ENCODE assay signal across 10 mouse cellular contexts in the genomic region with DNA sequence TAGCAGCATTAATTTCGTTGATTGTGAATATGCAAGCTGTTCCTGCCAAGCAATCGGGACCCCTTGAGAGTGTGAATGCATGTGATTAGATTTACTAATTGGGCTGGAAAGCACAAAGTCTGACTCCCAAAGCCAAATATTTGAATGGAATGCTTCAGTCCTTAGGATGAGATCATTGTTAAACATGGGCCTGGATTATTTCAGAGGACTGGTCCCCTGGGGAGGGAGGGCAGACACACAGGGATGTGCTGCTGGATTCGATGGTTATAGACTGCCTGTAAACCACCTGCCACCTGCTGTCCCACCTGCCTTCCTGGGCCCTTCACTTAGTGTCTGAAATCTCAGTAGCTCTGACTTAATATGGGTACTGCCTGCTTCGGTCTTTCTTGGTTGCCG.
A peak's percentile ranks its signal among the peaks of the same experiment; 100 is the strongest.
DNase-seq lines count a peak whose midpoint lies in the region; ATAC-seq lines count a peak whose summit lies in the region.
"Had no signal": no experiment of that assay in that cellular context is flagged by ENCODE, and none has a peak within 500 bp of the region (broad histone marks: within the 10 kb centered on the region; RNA-seq: fewer than 3 reads in every experiment).

No protein-coding gene starts in this region.

- peak; percentile 82 for ATAC-seq in hindbrain, embryonic 15.5 days (ENCODE audit: low FRiP score, low read depth)
- no peak for ATAC-seq in megakaryocyte-erythroid progenitor cell, adult 5-6 weeks (replicated peaks; ENCODE audit: low FRiP score, low TSS enrichment, poor library complexity, severe bottlenecking)
- ATAC-seq: intestine, postnatal 0 days had no signal

- peak; percentile 9 for DNase-seq in gastrocnemius, adult 18-20 months (ENCODE audit: low spot score)
- no peak for DNase-seq in gastrocnemius, adult 8-10 months (ENCODE audit: low spot score in 2 of 2)
- DNase-seq in right cerebral cortex, postnatal 10 days (ENCODE audit: low spot score in 2 of 2), result peak; percentile 29 to 46
- DNase-seq in right cerebral cortex, postnatal 14 days, result no peak
- no peak for DNase-seq in adrenal gland, postnatal 10 days
- no peak for DNase-seq in frontal cortex, postnatal 36 days (ENCODE audit: low spot score in 2 of 2)
- DNase-seq: B cell, adult 2 months had no signal

- H3K9ac ChIP-seq in hindbrain, embryonic 15.5 days, result no peak overlapping the region

- peaks cover 17% of the 10 kb centered on the region for H3K4me1 ChIP-seq in hindbrain, embryonic 15.5 days (replicated peaks)

- no peaks in the 10 kb centered on the region for H3K9me3 ChIP-seq in hindbrain, embryonic 15.5 days

- no peaks in the 10 kb centered on the region for H3K27me3 ChIP-seq in hindbrain, embryonic 15.5 days

- no peak overlapping the region for H3K4me3 ChIP-seq in hindbrain, embryonic 15.5 days

- H3K27ac ChIP-seq in hindbrain, embryonic 15.5 days (replicated peaks), result peak overlapping the region; percentile 35; the same call in 1 of the 2 replicates

- H3K36me3 ChIP-seq in hindbrain, embryonic 15.5 days, result no peaks in the 10 kb centered on the region

- WGBS in hindbrain, embryonic 15.5 days, result 33% methylated on average over 5 of the region's 5 CpGs

- no peak overlapping the region for H3K4me2 ChIP-seq in hindbrain, embryonic 15.5 days

Comparison
In these comparisons a context has a peak if more than half of its experiments do, and no peak if none do; other contexts are left out.
1. DNase-seq: peak in gastrocnemius, adult 18-20 months (single experiment) and right cerebral cortex, postnatal 10 days (2 of 2); none in gastrocnemius, adult 8-10 months (0 of 2), right cerebral cortex, postnatal 14 days (single experiment), adrenal gland, postnatal 10 days (single experiment) and frontal cortex, postnatal 36 days (0 of 2).